Mouse (Mus musculus) lung, embryonic 15.5 days (tissue): ENCODE results near the gene Col4a1. TPM values are rescaled to one million over a fixed set of nuclear protein-coding genes. Genes with fewer than 3 reads are reported as not detected.

Experiments used
- ATAC-seq: fragments of 200-750 bp; cut with Nextera tagmentation; 2 replicates; pipeline ENCODE4 v1.8.0; 2017; ENCODE audit warnings: moderate number of reproducible peaks, borderline replicate concordance; ENCODE audit not compliant: low FRiP score, low TSS enrichment; ENCODE audit errors: extremely low read depth
- H3K27ac ChIP-seq: fragments of 300-500 bp; sonication (generic); 2 replicates; pipeline ENCODE4 v1.5.1; 2015; ENCODE audit warnings: moderate library complexity, mild to moderate bottlenecking, inconsistent platforms
- H3K27me3 ChIP-seq: fragments of 300-500 bp; sonication (generic); 2 replicates; pipeline ENCODE4 v1.6.1; 2015; ENCODE audit warnings: inconsistent platforms
- H3K36me3 ChIP-seq: fragments of 300-500 bp; sonication (generic); 2 replicates; pipeline ENCODE4 v1.6.1; 2015; ENCODE audit warnings: inconsistent platforms
- H3K4me1 ChIP-seq: fragments of 300-500 bp; sonication (generic); 2 replicates; pipeline ENCODE4 v1.6.1; 2015; ENCODE audit warnings: inconsistent platforms
- H3K4me2 ChIP-seq: fragments of 300-500 bp; sonication (generic); 2 replicates; pipeline ENCODE4 v1.6.1; 2015; ENCODE audit warnings: inconsistent platforms, mild to moderate bottlenecking, moderate library complexity
- H3K4me3 ChIP-seq: fragments of 300-500 bp; sonication (generic); 2 replicates; pipeline ENCODE4 v1.5.1; 2015; ENCODE audit warnings: mild to moderate bottlenecking, inconsistent platforms
- H3K9ac ChIP-seq: fragments of 300-500 bp; sonication (generic); 2 replicates; pipeline ENCODE4 v1.6.1; 2015; ENCODE audit warnings: inconsistent platforms
- H3K9me3 ChIP-seq: fragments of 300-500 bp; sonication (generic); 2 replicates; pipeline ENCODE4 v1.6.1; 2016; ENCODE audit warnings: inconsistent platforms
- WGBS: fragments of 180-500 bp; shearing (Covaris S2); methylation state at CpG from one replicate; pipeline ENCODE4 v1.1.7; 2015; 5-methylcytosine and 5-hydroxymethylcytosine counted together
- polyA plus RNA-seq: library from polyadenylated mRNA; unstranded; fragments of >200 nt; fragmentation: Nextera tagmentation; extraction: Ambion mirVana; gene quantifications from 2 replicates; pipeline ENCODE4 v1.2.1, GENCODE M21; 2015

Gene Col4a1
- polyA plus RNA-seq, 1 experiment from 2014 or later, result 360 TPM

DNA sequence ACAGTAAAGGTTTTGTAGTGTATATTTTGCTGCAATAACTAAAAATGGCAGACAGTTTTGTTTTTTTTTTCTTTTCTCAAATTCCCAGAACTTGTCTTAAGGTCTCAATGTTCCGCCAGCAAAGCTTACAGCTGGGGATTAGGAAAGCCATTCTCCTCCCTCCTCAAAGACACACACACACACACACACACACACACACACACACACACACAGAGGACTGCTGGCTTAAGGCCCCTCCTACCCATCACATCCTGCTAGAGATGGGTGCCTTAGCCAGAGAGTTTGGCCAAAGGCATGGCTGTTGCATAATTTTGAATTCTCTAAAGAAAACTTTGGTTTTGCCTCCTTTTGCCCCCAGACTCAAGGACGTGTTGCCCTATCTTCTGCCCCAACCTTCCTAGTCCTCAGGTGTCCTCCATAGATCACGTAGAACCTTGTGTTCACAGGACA lies 35.0 kb downstream of the Col4a1 start:
- Histone ChIP-seq H3K4me3 (no peak overlapping the region), H3K4me2 (no peak overlapping the region; the same call in 1 of the 2 replicates), H3K27me3 (no peaks in the 10 kb centered on the region), H3K9me3 (no peaks in the 10 kb centered on the region), H3K36me3 (no peaks in the 10 kb centered on the region), H3K9ac (no peak overlapping the region), H3K4me1 (peaks cover 93% of the 10 kb centered on the region), H3K27ac (peak overlapping the region; percentile 94)
- WGBS, result 57% methylated on average over 3 of the region's 3 CpGs
- ATAC-seq, result peak; percentile 60

GRCm38 (mm10) chr8:11276286-11276685 lies 36.3 kb downstream of the Col4a1 start:
- peaks cover 96% of the 10 kb centered on the region for H3K4me1 ChIP-seq
- H3K27me3 ChIP-seq, result no peaks in the 10 kb centered on the region
- no peak overlapping the region for H3K4me2 ChIP-seq
- no peak overlapping the region for H3K27ac ChIP-seq
- no peaks in the 10 kb centered on the region for H3K36me3 ChIP-seq
- no peak overlapping the region for H3K4me3 ChIP-seq
- 66% methylated on average over 5 of the region's 6 CpGs for WGBS
- no peak for ATAC-seq
- H3K9ac ChIP-seq, result peak overlapping the region; percentile 17; the same call in 1 of the 2 replicates
- H3K9me3 ChIP-seq, result no peaks in the 10 kb centered on the region

GRCm38 (mm10) chr8:11274415-11274814 lies 38.2 kb downstream of the Col4a1 start:
- WGBS, result 59% methylated on average over 7 of the region's 7 CpGs
- peaks cover 85% of the 10 kb centered on the region for H3K4me1 ChIP-seq
- H3K4me3 ChIP-seq, result no peak overlapping the region
- no peak overlapping the region for H3K4me2 ChIP-seq
- H3K36me3 ChIP-seq, result no peaks in the 10 kb centered on the region
- H3K27ac ChIP-seq, result peak overlapping the region; percentile 38; the same call in 1 of the 2 replicates
- no peaks in the 10 kb centered on the region for H3K9me3 ChIP-seq
- no peaks in the 10 kb centered on the region for H3K27me3 ChIP-seq
- ATAC-seq, result no peak
- H3K9ac ChIP-seq, result no peak overlapping the region

- ATAC-seq, result no peak
- peak overlapping the region; percentile 38; the same call in 1 of the 2 replicates for H3K27ac ChIP-seq
These were observed 39.0 kb downstream of the Col4a1 start for GRCm38 (mm10) chr8:11273506-11274158.

DNA sequence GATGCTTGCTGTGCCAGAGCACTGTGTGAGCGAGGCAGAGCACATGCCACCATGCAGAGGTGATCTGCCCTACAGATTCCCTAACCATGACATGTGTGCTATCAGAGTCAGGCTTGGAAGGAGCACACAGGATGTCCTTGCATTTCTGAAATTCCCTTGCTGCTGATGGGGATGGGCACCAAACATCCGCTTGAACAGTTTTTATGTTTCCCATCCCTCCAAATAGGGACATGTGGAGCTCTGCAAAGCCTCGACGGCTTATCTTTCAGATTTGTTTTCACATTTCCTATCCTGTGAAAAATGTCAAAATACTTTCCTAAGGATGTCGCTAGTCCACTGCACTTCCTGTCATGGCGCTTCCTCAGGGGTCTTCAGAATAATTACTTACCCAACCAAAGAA lies 40.4 kb downstream of the Col4a1 start:
- Histone ChIP-seq H3K4me3 (no peak overlapping the region), H3K36me3 (no peaks in the 10 kb centered on the region), H3K9me3 (no peaks in the 10 kb centered on the region), H3K9ac (no peak overlapping the region), H3K4me1 (peaks cover 85% of the 10 kb centered on the region), H3K27me3 (no peaks in the 10 kb centered on the region), H3K27ac (peak overlapping the region; percentile 56; the same call in 1 of the 2 replicates), H3K4me2 (no peak overlapping the region)
- 50% methylated on average over 6 of the region's 6 CpGs for WGBS
- ATAC-seq, result no peak

More at GRCm38 (mm10) chr8:11273506-11274158, 39.0 kb downstream of the Col4a1 start:
- Histone ChIP-seq H3K9me3 (no peaks in the 10 kb centered on the region), H3K9ac (no peak overlapping the region), H3K4me2 (no peak overlapping the region), H3K4me1 (peaks cover 85% of the 10 kb centered on the region), H3K4me3 (no peak overlapping the region), H3K27me3 (no peaks in the 10 kb centered on the region), H3K36me3 (no peaks in the 10 kb centered on the region)
- WGBS, result 69% methylated on average over 15 of the region's 15 CpGs

GRCm38 (mm10) chr8:11270826-11271225 lies 41.8 kb downstream of the Col4a1 start:
- 57% methylated on average over 6 of the region's 6 CpGs for WGBS
- Histone ChIP-seq H3K27ac (no peak overlapping the region), H3K4me3 (no peak overlapping the region), H3K4me2 (no peak overlapping the region), H3K36me3 (peaks cover 9% of the 10 kb centered on the region; the same call in 1 of the 2 replicates), H3K9me3 (no peaks in the 10 kb centered on the region), H3K4me1 (peaks cover 72% of the 10 kb centered on the region), H3K27me3 (no peaks in the 10 kb centered on the region), H3K9ac (no peak overlapping the region)
- no peak for ATAC-seq

- no peaks in the 10 kb centered on the region for H3K27me3 ChIP-seq
- no peaks in the 10 kb centered on the region for H3K9me3 ChIP-seq
- WGBS, result 65% methylated on average over 6 of the region's 6 CpGs
- H3K4me1 ChIP-seq, result peaks cover 62% of the 10 kb centered on the region
- no peak overlapping the region for H3K9ac ChIP-seq
- ATAC-seq, result no peak
- no peak overlapping the region for H3K4me3 ChIP-seq
- H3K4me2 ChIP-seq, result no peak overlapping the region
- peaks cover 9% of the 10 kb centered on the region; the same call in 1 of the 2 replicates for H3K36me3 ChIP-seq
- no peak overlapping the region for H3K27ac ChIP-seq
These were observed 43.9 kb downstream of the Col4a1 start for GRCm38 (mm10) chr8:11268753-11269152.

GRCm38 (mm10) chr8:11266471-11266870 lies 46.2 kb downstream of the Col4a1 start:
- Histone ChIP-seq H3K9ac (no peak overlapping the region), H3K4me1 (peaks cover 55% of the 10 kb centered on the region), H3K36me3 (peaks cover 9% of the 10 kb centered on the region; the same call in 1 of the 2 replicates), H3K27ac (no peak overlapping the region), H3K9me3 (no peaks in the 10 kb centered on the region), H3K27me3 (no peaks in the 10 kb centered on the region), H3K4me2 (no peak overlapping the region), H3K4me3 (no peak overlapping the region)
- WGBS, result 73% methylated on average over 2 of the region's 2 CpGs
- no peak for ATAC-seq

- H3K9ac ChIP-seq, result no peak overlapping the region
- WGBS, result 74% methylated on average over 3 of the region's 3 CpGs
- no peak for ATAC-seq
- no peak overlapping the region for H3K27ac ChIP-seq
- peaks cover 9% of the 10 kb centered on the region; the same call in 1 of the 2 replicates for H3K36me3 ChIP-seq
- no peak overlapping the region for H3K4me2 ChIP-seq
- no peak overlapping the region for H3K4me3 ChIP-seq
- no peaks in the 10 kb centered on the region for H3K9me3 ChIP-seq
- no peaks in the 10 kb centered on the region for H3K27me3 ChIP-seq
- H3K4me1 ChIP-seq, result peaks cover 55% of the 10 kb centered on the region
These were observed 46.7 kb downstream of the Col4a1 start for GRCm38 (mm10) chr8:11265971-11266370.

DNA sequence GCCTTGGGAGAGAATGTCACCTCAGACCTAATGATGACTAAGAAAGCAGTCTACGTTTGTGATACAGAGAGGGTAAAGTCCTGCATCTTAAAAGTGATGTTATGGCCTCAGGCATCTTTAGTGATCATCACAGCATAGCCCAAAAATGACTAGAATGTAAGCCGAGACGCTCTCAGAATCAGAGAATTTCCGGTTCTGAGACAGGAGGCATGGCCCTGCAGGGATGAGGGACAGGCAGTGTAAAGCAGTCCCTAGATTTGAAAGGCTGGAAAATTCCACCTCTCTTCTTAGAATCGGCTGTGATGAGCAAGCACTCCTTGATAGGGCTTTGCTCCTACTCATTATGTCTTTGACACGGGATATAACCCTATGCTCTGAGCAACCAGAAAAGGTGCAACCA lies 48.8 kb downstream of the Col4a1 start:
- ATAC-seq, result no peak
- Histone ChIP-seq H3K4me1 (peaks cover 68% of the 10 kb centered on the region), H3K36me3 (peaks cover 9% of the 10 kb centered on the region; the same call in 1 of the 2 replicates), H3K27me3 (no peaks in the 10 kb centered on the region), H3K4me2 (no peak overlapping the region), H3K27ac (no peak overlapping the region), H3K9me3 (no peaks in the 10 kb centered on the region), H3K4me3 (no peak overlapping the region), H3K9ac (no peak overlapping the region)
- 84% methylated on average over 6 of the region's 6 CpGs for WGBS

DNA sequence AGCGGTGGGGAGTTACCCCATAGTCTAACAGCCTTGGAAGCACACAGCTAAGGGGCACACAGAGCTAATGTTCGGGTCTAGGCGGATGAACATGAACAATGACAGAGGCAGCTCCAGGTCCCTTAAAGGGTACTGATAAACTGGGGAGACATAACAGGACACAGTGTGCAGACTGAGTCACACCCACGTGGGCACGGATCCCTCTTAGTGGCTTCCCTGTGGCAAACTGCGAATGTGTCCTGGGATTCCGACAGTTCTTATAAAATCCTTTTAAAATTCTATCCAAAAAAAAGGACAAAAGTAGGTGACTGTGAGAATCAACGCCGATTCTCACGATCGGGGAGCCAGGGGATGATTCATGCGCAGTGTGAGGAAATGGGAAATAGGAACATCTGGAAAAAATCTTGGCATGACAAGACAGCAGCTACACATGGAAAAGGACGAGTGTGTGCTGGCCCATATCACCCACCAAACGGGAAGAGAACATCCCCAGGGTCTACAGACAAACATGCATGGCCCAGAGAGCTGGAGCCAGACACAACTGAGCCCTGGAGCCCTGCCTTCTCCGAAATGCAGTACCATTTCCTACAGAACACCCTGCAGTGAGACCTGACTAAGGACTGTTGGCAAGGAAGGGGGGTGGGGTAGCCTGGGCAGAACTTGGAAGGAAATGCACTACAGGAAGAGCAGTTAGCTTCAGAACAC lies 50.4 kb downstream of the Col4a1 start:
- no peak overlapping the region for H3K4me3 ChIP-seq
- H3K4me2 ChIP-seq, result no peak overlapping the region
- H3K4me1 ChIP-seq, result peaks cover 69% of the 10 kb centered on the region
- H3K27ac ChIP-seq, result peak overlapping the region; percentile 4; the same call in 1 of the 2 replicates
- no peaks in the 10 kb centered on the region for H3K9me3 ChIP-seq
- no peaks in the 10 kb centered on the region for H3K27me3 ChIP-seq
- peak; percentile 47; the same call in 1 of the 2 replicates for ATAC-seq
- H3K36me3 ChIP-seq, result peaks cover 9% of the 10 kb centered on the region; the same call in 1 of the 2 replicates
- 57% methylated on average over 15 of the region's 15 CpGs for WGBS
- no peak overlapping the region for H3K9ac ChIP-seq
